Mouse (Mus musculus) fat pad, adult 2 months (tissue): ENCODE measurements around the gene Lce3a.

Source experiments
- DNase-seq: peaks from one replicate; pipeline ENCODE4 v3.0.0-alpha.2; 2011; ENCODE audit warnings: low read depth, low spot score; ENCODE audit errors: extremely low read depth

The Lce3a gene

GRCm38 (mm10) chr3:92926130-92926529 lies at the start of gene Lce3a:
Lce3a (minus strand) TSS chr3:92926230.
- DNase-seq: no peak

- DNase-seq: no peak
Measured at GRCm38 (mm10) chr3:92966761-92967160, 40.7 kb upstream of the Lce3a start, which contains the start of gene Lce3e. Lce3e (plus strand) TSS chr3:92967061.

GRCm38 (mm10) chr3:92957090-92957489 lies 31.1 kb upstream of the Lce3a start, which contains the start of gene Lce3d:
Lce3d (plus strand) TSS chr3:92957390.
- no peak for DNase-seq

- DNase-seq: no peak
Measured at GRCm38 (mm10) chr3:92944186-92944585, 18.2 kb upstream of the Lce3a start, which contains the start of gene Lce3c. Lce3c (plus strand) TSS chr3:92944486.

GRCm38 (mm10) chr3:92932679-92933078 lies 6.6 kb upstream of the Lce3a start, which contains the start of gene Lce3b:
Lce3b (plus strand) TSS chr3:92932979.
- DNase-seq: no peak

GRCm38 (mm10) chr3:92920364-92920763 lies 5.7 kb downstream of the Lce3a start:
- DNase-seq: no peak

GRCm38 (mm10) chr3:92907571-92907970 lies 18.5 kb downstream of the Lce3a start:
- DNase-seq: no peak

GRCm38 (mm10) chr3:92905182-92905581 lies 20.8 kb downstream of the Lce3a start:
- no peak for DNase-seq

GRCm38 (mm10) chr3:92903640-92904039 lies 22.4 kb downstream of the Lce3a start:
- DNase-seq: no peak

GRCm38 (mm10) chr3:92902992-92903391 lies 23.0 kb downstream of the Lce3a start:
- DNase-seq: no peak

GRCm38 (mm10) chr3:92894489-92894888 lies 31.5 kb downstream of the Lce3a start:
- DNase-seq: peak; percentile 58

- peak; percentile 90 for DNase-seq
Measured at GRCm38 (mm10) chr3:92894063-92894462, 32.0 kb downstream of the Lce3a start.
